Comparison of ENCODE assay signal across 8 mouse cellular contexts in genomic region chr1:176811892-176812291, GRCm38 (mm10). TPM values are rescaled to one million over a fixed set of nuclear protein-coding genes. Genes with fewer than 3 reads are reported as not detected.
DNase-seq lines count a peak whose midpoint lies in the region; ATAC-seq lines count a peak whose summit lies in the region.
"Had no signal": no experiment of that assay in that cellular context is flagged by ENCODE, and none has a peak within 500 bp of the region (broad histone marks: within the 10 kb centered on the region; RNA-seq: fewer than 3 reads in every experiment).

No protein-coding gene starts in this region.

- no peaks in the 10 kb centered on the region for H3K36me3 ChIP-seq in lung, embryonic 15.5 days
- H3K36me3 ChIP-seq in forebrain, embryonic 13.5 days (ENCODE audit: poor library complexity, severe bottlenecking) = no peaks in the 10 kb centered on the region
- H3K36me3 ChIP-seq in limb, embryonic 13.5 days = no peaks in the 10 kb centered on the region
- no peaks in the 10 kb centered on the region for H3K36me3 ChIP-seq in neural tube, embryonic 15.5 days

- peaks cover 3% of the 10 kb centered on the region; the same call in 1 of the 2 replicates for H3K4me1 ChIP-seq in lung, embryonic 15.5 days
- peaks cover 55% of the 10 kb centered on the region for H3K4me1 ChIP-seq in forebrain, embryonic 13.5 days
- H3K4me1 ChIP-seq in limb, embryonic 13.5 days = peaks cover 30% of the 10 kb centered on the region
- H3K4me1 ChIP-seq in neural tube, embryonic 15.5 days = peaks cover 33% of the 10 kb centered on the region

- DNase-seq in lung, postnatal 25 days (ENCODE audit: low spot score) = no peak
- DNase-seq in adrenal gland, postnatal 4 days (ENCODE audit: low spot score in 2 of 2) = no peak
- no peak for DNase-seq in cerebellum, postnatal 4 days (ENCODE audit: low spot score in 2 of 2)
- DNase-seq: cerebellum, adult 8-10 months had no signal

- H3K9ac ChIP-seq in lung, embryonic 15.5 days = no peak overlapping the region
- peak overlapping the region; percentile 97 for H3K9ac ChIP-seq in forebrain, embryonic 13.5 days
- H3K9ac ChIP-seq in limb, embryonic 13.5 days = no peak overlapping the region
- peak overlapping the region; percentile 97 for H3K9ac ChIP-seq in neural tube, embryonic 15.5 days (replicated peaks)

- H3K27ac ChIP-seq in lung, embryonic 15.5 days = no peak overlapping the region
- no peak overlapping the region for H3K27ac ChIP-seq in forebrain, embryonic 13.5 days
- H3K27ac ChIP-seq in limb, embryonic 13.5 days = no peak overlapping the region
- no peak overlapping the region for H3K27ac ChIP-seq in neural tube, embryonic 15.5 days (replicated peaks)

- ATAC-seq in lung, embryonic 15.5 days (ENCODE audit: borderline replicate concordance, extremely low read depth, low FRiP score, low TSS enrichment) = no peak
- ATAC-seq in forebrain, embryonic 13.5 days = no peak
- no peak for ATAC-seq in limb, embryonic 13.5 days (ENCODE audit: low FRiP score, low read depth)
- no peak for ATAC-seq in neural tube, embryonic 15.5 days (ENCODE audit: low FRiP score)

- peak overlapping the region; percentile 91; the same call in 1 of the 2 replicates for H3K4me3 ChIP-seq in lung, embryonic 15.5 days
- peak overlapping the region; percentile 92 for H3K4me3 ChIP-seq in forebrain, embryonic 13.5 days
- H3K4me3 ChIP-seq in limb, embryonic 13.5 days = peak overlapping the region; percentile 93
- H3K4me3 ChIP-seq in neural tube, embryonic 15.5 days (replicated peaks) = peak overlapping the region; percentile 89

- 72% methylated on average over 3 of the region's 3 CpGs for WGBS in lung, embryonic 15.5 days
- WGBS in forebrain, embryonic 13.5 days = 79% methylated on average over 3 of the region's 3 CpGs
- WGBS in limb, embryonic 13.5 days = 93% methylated on average over 3 of the region's 3 CpGs
- WGBS in neural tube, embryonic 15.5 days = 88% methylated on average over 3 of the region's 3 CpGs

- no peaks in the 10 kb centered on the region for H3K9me3 ChIP-seq in lung, embryonic 15.5 days
- no peaks in the 10 kb centered on the region for H3K9me3 ChIP-seq in forebrain, embryonic 13.5 days (replicated peaks)
- no peaks in the 10 kb centered on the region for H3K9me3 ChIP-seq in limb, embryonic 13.5 days
- no peaks in the 10 kb centered on the region for H3K9me3 ChIP-seq in neural tube, embryonic 15.5 days (replicated peaks)

- H3K27me3 ChIP-seq in lung, embryonic 15.5 days = no peaks in the 10 kb centered on the region
- no peaks in the 10 kb centered on the region for H3K27me3 ChIP-seq in forebrain, embryonic 13.5 days
- H3K27me3 ChIP-seq in limb, embryonic 13.5 days = no peaks in the 10 kb centered on the region
- no peaks in the 10 kb centered on the region for H3K27me3 ChIP-seq in neural tube, embryonic 15.5 days (replicated peaks)

- peak overlapping the region; percentile 65 for H3K4me2 ChIP-seq in lung, embryonic 15.5 days
- H3K4me2 ChIP-seq in forebrain, embryonic 13.5 days = peak overlapping the region; percentile 76
- peak overlapping the region; percentile 78 for H3K4me2 ChIP-seq in limb, embryonic 13.5 days (replicated peaks)
- H3K4me2 ChIP-seq in neural tube, embryonic 15.5 days = peak overlapping the region; percentile 69

RNA-seq across cellular contexts. Expression of gene Cep170, which starts 2.0 kb away (rescaled TPM):
- polyA plus RNA-seq in lung, embryonic 15.5 days (2015; fragmentation: Nextera tagmentation; extraction: Ambion mirVana) = 22.1 and 22.9 TPM in 2 replicates
- polyA plus RNA-seq in forebrain, embryonic 13.5 days (2015; fragmentation: Nextera tagmentation; extraction: Ambion mirVana) = 100 and 114 TPM in 2 replicates
- polyA plus RNA-seq in limb, embryonic 13.5 days (2015; fragmentation: Nextera tagmentation; extraction: Ambion mirVana) = 32.4 and 34.8 TPM in 2 replicates
- 80.4 and 91.0 TPM in 2 replicates for polyA plus RNA-seq in neural tube, embryonic 15.5 days (2015; fragmentation: Nextera tagmentation; extraction: Ambion mirVana)
- total RNA-seq in adrenal gland, postnatal 4 days (2021) = 10 to 100 TPM; 42.7 to 43.6 TPM

RNA-seq across cellular contexts. Expression of gene Sdccag8, which starts 2.6 kb away (rescaled TPM):
- 12.2 and 14.4 TPM in 2 replicates for polyA plus RNA-seq in lung, embryonic 15.5 days (2015; fragmentation: Nextera tagmentation; extraction: Ambion mirVana)
- 28.8 and 29.7 TPM in 2 replicates for polyA plus RNA-seq in forebrain, embryonic 13.5 days (2015; fragmentation: Nextera tagmentation; extraction: Ambion mirVana)
- polyA plus RNA-seq in limb, embryonic 13.5 days (2015; fragmentation: Nextera tagmentation; extraction: Ambion mirVana) = 15.5 and 19.8 TPM in 2 replicates
- polyA plus RNA-seq in neural tube, embryonic 15.5 days (2015; fragmentation: Nextera tagmentation; extraction: Ambion mirVana) = 19.8 and 20.5 TPM in 2 replicates
- 10 to 100 TPM in 1 of 2 experiments, 1 to 10 TPM in 1; 8.9 to 12.9 TPM for total RNA-seq in adrenal gland, postnatal 4 days (2021)

Comparison
In these comparisons a context has a peak if more than half of its experiments do, and no peak if none do; other contexts are left out.
1. H3K9ac ChIP-seq: peak in forebrain, embryonic 13.5 days (single experiment) and neural tube, embryonic 15.5 days (single experiment); none in lung, embryonic 15.5 days (single experiment) and limb, embryonic 13.5 days (single experiment).
2. Peak in every context shown above with its lines, with median percentiles within 50 percentile points of each other: H3K4me2 ChIP-seq and H3K4me3 ChIP-seq.